Mouse (Mus musculus) thymus, adult 2 months (tissue): Measurements from ENCODE around the gene Pdia6.

Experiments
- CTCF ChIP-seq: fragments of 200-500 bp; IDR thresholded peaks from 2 replicates; pipeline ENCODE4 v1.5.1; 2012; ENCODE audit warnings: mild to moderate bottlenecking, control low read depth, low read length, moderate library complexity, borderline replicate concordance; ENCODE audit not compliant: control insufficient read depth, poor library complexity, insufficient read depth; ENCODE audit errors: extremely low read depth
- POLR2A ChIP-seq: fragments of 200-500 bp; IDR thresholded peaks from 2 replicates; pipeline ENCODE4 v1.6.1; 2012; ENCODE audit warnings: mild to moderate bottlenecking, low read length, control low read depth, moderate library complexity; ENCODE audit not compliant: control insufficient read depth, poor library complexity, insufficient read depth; ENCODE audit errors: extremely low read depth

GRCm38 (mm10) chr12:17223050-17223449 is 43.3 kb upstream of the Pdia6 start:
- TF ChIP-seq CTCF (no peak), POLR2A (no peak)
